Mouse (Mus musculus): ENCODE data around the gene Coro6.

The Coro6 gene

GRCm38 (mm10) chr11:77512891-77513810 lies 50.9 kb downstream of the Coro6 start:
- DNase-seq (ENCODE audit: low spot score in 2 of 2), result peak; percentile 75 to 86

GRCm38 (mm10) chr11:77513811-77514170 lies 51.6 kb downstream of the Coro6 start:
- DNase-seq (ENCODE audit: low spot score in 2 of 2), result no peak

GRCm38 (mm10) chr11:77514281-77514831 lies 52.1 kb downstream of the Coro6 start:
- DNase-seq (ENCODE audit: low spot score in 2 of 2), result peak in 1 of 2 experiments; percentile 25

- DNase-seq (ENCODE audit: low spot score in 2 of 2), result no peak
These were observed 52.8 kb downstream of the Coro6 start, which contains the start of gene Abhd15 for GRCm38 (mm10) chr11:77514832-77515636. Gene Abhd15 (plus strand): TSS chr11:77515121.

- peak in 1 of 2 experiments; percentile 41 for DNase-seq (ENCODE audit: low spot score in 2 of 2)
These were observed 53.7 kb downstream of the Coro6 start, which contains the start of gene Trp53i13 for GRCm38 (mm10) chr11:77515637-77516552. Gene Trp53i13 (minus strand): TSS chr11:77515980.

GRCm38 (mm10) chr11:77516553-77517425 lies 54.6 kb downstream of the Coro6 start:
- no peak for DNase-seq (ENCODE audit: low spot score in 2 of 2)

- DNase-seq (ENCODE audit: low spot score in 2 of 2), result no peak
These were observed 56.0 kb downstream of the Coro6 start for GRCm38 (mm10) chr11:77518051-77518798.

GRCm38 (mm10) chr11:77519043-77519442 lies 56.8 kb downstream of the Coro6 start, which contains the start of gene Gm10392:
Gene Gm10392 (minus strand): TSS chr11:77519198.
- DNase-seq (ENCODE audit: low spot score in 2 of 2), result peak; percentile 68 to 80
